Mouse (Mus musculus) hindbrain, embryonic 14.5 days (tissue): ENCODE results near the gene Cks2. TPM values are rescaled to one million over a fixed set of nuclear protein-coding genes. Genes with fewer than 3 reads are reported as not detected.
A peak's percentile ranks its signal among the peaks of the same experiment; 100 is the strongest.

Source experiments
- ATAC-seq: fragments of 200-750 bp; cut with Nextera tagmentation; 2 replicates; pipeline ENCODE4 v1.8.0; 2017; ENCODE audit warnings: moderate number of reproducible peaks, mild to moderate bottlenecking, moderate TSS enrichment, moderate library complexity; ENCODE audit not compliant: low FRiP score
- DNase-seq: peaks from one replicate; pipeline ENCODE4 v3.0.0-alpha.2; 2015; ENCODE audit warnings: low spot score
- H3K27ac ChIP-seq: fragments of 300-500 bp; sonication (generic); 2 replicates; pipeline ENCODE4 v1.5.1; 2014; ENCODE audit warnings: mild to moderate bottlenecking, moderate library complexity
- H3K27me3 ChIP-seq: fragments of 300-500 bp; sonication (generic); 2 replicates; pipeline ENCODE4 v1.6.1; 2014; ENCODE audit warnings: mild to moderate bottlenecking, low read length, mixed read lengths; ENCODE audit not compliant: control insufficient read depth, insufficient read depth
- H3K36me3 ChIP-seq: fragments of 300-500 bp; sonication (generic); replicated peaks from 2 replicates; pipeline ENCODE4 v1.6.1; 2014; ENCODE audit not compliant: control insufficient read depth, insufficient read depth
- H3K4me1 ChIP-seq: fragments of 300-500 bp; sonication (generic); replicated peaks from 2 replicates; pipeline ENCODE4 v1.6.1; 2014; ENCODE audit warnings: antibody characterized with exemption, low read length, mixed read lengths; ENCODE audit not compliant: control insufficient read depth, insufficient read depth
- H3K4me2 ChIP-seq: fragments of 300-500 bp; sonication (generic); replicated peaks from 2 replicates; pipeline ENCODE4 v1.6.1; 2014; ENCODE audit warnings: mild to moderate bottlenecking, moderate library complexity
- H3K4me3 ChIP-seq: fragments of 300-500 bp; sonication (generic); replicated peaks from 2 replicates; pipeline ENCODE4 v1.5.1; 2014; ENCODE audit warnings: mild to moderate bottlenecking, low read length
- H3K9ac ChIP-seq: fragments of 300-500 bp; sonication (generic); 2 replicates; pipeline ENCODE4 v1.6.1; 2014
- H3K9me3 ChIP-seq: fragments of 300-500 bp; sonication (generic); 2 replicates; pipeline ENCODE4 v1.6.1; 2016; ENCODE audit warnings: low read length; ENCODE audit not compliant: control insufficient read depth
- WGBS: fragments of 180-500 bp; shearing (Covaris S2); extraction: QIAGEN DNeasy Blood & Tissue Kit; methylation state at CpG from one replicate; pipeline ENCODE4 v1.1.7; 2014; 5-methylcytosine and 5-hydroxymethylcytosine counted together
- polyA plus RNA-seq: library from polyadenylated mRNA; unstranded; fragments of >200 nt; fragmentation: Nextera tagmentation; extraction: Ambion mirVana; gene quantifications from 2 replicates; pipeline ENCODE4 v1.2.1, GENCODE M21; 2014

Gene Cks2
- polyA plus RNA-seq, 1 experiment from 2014 or later, result 52.4 TPM

GRCm38 (mm10) chr13:51646362-51647027 is 1.5 kb downstream of the Cks2 start:
- Histone ChIP-seq H3K9me3 (no peaks in the 10 kb centered on the region), H3K27me3 (no peaks in the 10 kb centered on the region), H3K27ac (no peak overlapping the region), H3K9ac (peak overlapping the region; percentile 20; the same call in 1 of the 2 replicates), H3K4me3 (peak overlapping the region; percentile 52), H3K4me1 (peaks cover 9% of the 10 kb centered on the region), H3K36me3 (no peaks in the 10 kb centered on the region), H3K4me2 (peak overlapping the region; percentile 82)
- ATAC-seq, result no peak
- WGBS, result 23% methylated on average over 3 of the region's 3 CpGs
- no peak for DNase-seq

GRCm38 (mm10) chr13:51647770-51648169 is 2.7 kb downstream of the Cks2 start:
- 93% methylated on average over 3 of the region's 3 CpGs for WGBS
- ATAC-seq, result no peak
- Histone ChIP-seq H3K36me3 (no peaks in the 10 kb centered on the region), H3K9me3 (no peaks in the 10 kb centered on the region), H3K9ac (no peak overlapping the region), H3K27me3 (no peaks in the 10 kb centered on the region), H3K4me3 (no peak overlapping the region), H3K4me2 (no peak overlapping the region), H3K27ac (no peak overlapping the region), H3K4me1 (peaks cover 18% of the 10 kb centered on the region)
- DNase-seq, result no peak

- no peaks in the 10 kb centered on the region for H3K9me3 ChIP-seq
- no peaks in the 10 kb centered on the region for H3K27me3 ChIP-seq
- peaks cover 18% of the 10 kb centered on the region for H3K4me1 ChIP-seq
- DNase-seq (no peak), ATAC-seq (no peak)
- H3K36me3 ChIP-seq, result peaks cover 2% of the 10 kb centered on the region; the same call in 1 of the 2 replicates
- H3K4me2 ChIP-seq, result no peak overlapping the region
- H3K27ac ChIP-seq, result no peak overlapping the region
- H3K9ac ChIP-seq, result no peak overlapping the region
- 92% methylated on average over 4 of the region's 4 CpGs for WGBS
- H3K4me3 ChIP-seq, result no peak overlapping the region
These were observed 3.2 kb downstream of the Cks2 start for GRCm38 (mm10) chr13:51648237-51648636.

GRCm38 (mm10) chr13:51649740-51650139 is 4.7 kb downstream of the Cks2 start:
- DNase-seq (no peak), ATAC-seq (no peak)
- H3K27me3 ChIP-seq, result no peaks in the 10 kb centered on the region
- no peak overlapping the region for H3K27ac ChIP-seq
- H3K4me2 ChIP-seq, result no peak overlapping the region
- H3K9ac ChIP-seq, result no peak overlapping the region
- no peak overlapping the region for H3K4me3 ChIP-seq
- H3K9me3 ChIP-seq, result no peaks in the 10 kb centered on the region
- peaks cover 18% of the 10 kb centered on the region for H3K4me1 ChIP-seq
- peaks cover 12% of the 10 kb centered on the region for H3K36me3 ChIP-seq
- 81% methylated on average over 1 of the region's 1 CpGs for WGBS

GRCm38 (mm10) chr13:51651408-51652064 is 6.5 kb downstream of the Cks2 start, which contains the start of gene Secisbp2:
Gene Secisbp2, plus strand, starts transcription at chr13:51651697.
- peak within 1 kb of the TSS; percentile 90 for H3K27ac ChIP-seq
- peak within 1 kb of the TSS; percentile 66 for H3K4me3 ChIP-seq
- H3K4me2 ChIP-seq, result peak within 1 kb of the TSS; percentile 82
- peaks cover 29% of the 10 kb centered on the region for H3K36me3 ChIP-seq
- ATAC-seq, result peak; percentile 98
- H3K9me3 ChIP-seq, result no peaks in the 10 kb centered on the region
- DNase-seq, result peak; percentile 97
- peak within 1 kb of the TSS; percentile 72 for H3K9ac ChIP-seq
- peaks cover 18% of the 10 kb centered on the region for H3K4me1 ChIP-seq
- H3K27me3 ChIP-seq, result no peaks in the 10 kb centered on the region
- WGBS, result under 1% methylated on average over 69 of the region's 69 CpGs

GRCm38 (mm10) chr13:51653159-51653558 is 8.1 kb downstream of the Cks2 start:
- Histone ChIP-seq H3K9ac (no peak overlapping the region), H3K36me3 (peaks cover 45% of the 10 kb centered on the region)

GRCm38 (mm10) chr13:51653961-51654360 is 8.9 kb downstream of the Cks2 start:
- H3K9ac ChIP-seq, result no peak overlapping the region
- WGBS, result 89% methylated on average over 9 of the region's 9 CpGs
- peaks cover 14% of the 10 kb centered on the region for H3K4me1 ChIP-seq
- no peak overlapping the region for H3K27ac ChIP-seq
- no peak overlapping the region for H3K4me2 ChIP-seq
- H3K9me3 ChIP-seq, result no peaks in the 10 kb centered on the region
- DNase-seq (no peak), ATAC-seq (no peak)
- H3K27me3 ChIP-seq, result no peaks in the 10 kb centered on the region
- peaks cover 54% of the 10 kb centered on the region for H3K36me3 ChIP-seq
- H3K4me3 ChIP-seq, result no peak overlapping the region

More at GRCm38 (mm10) chr13:51653159-51653558, 8.1 kb downstream of the Cks2 start:
- no peaks in the 10 kb centered on the region for H3K9me3 ChIP-seq
- no peaks in the 10 kb centered on the region for H3K27me3 ChIP-seq
- peaks cover 14% of the 10 kb centered on the region for H3K4me1 ChIP-seq
- WGBS, result 94% methylated on average over 6 of the region's 6 CpGs
- H3K4me2 ChIP-seq, result no peak overlapping the region
- no peak overlapping the region for H3K27ac ChIP-seq
- no peak for ATAC-seq
- H3K4me3 ChIP-seq, result no peak overlapping the region
- DNase-seq, result no peak

- DNase-seq, result no peak
- peaks cover 9% of the 10 kb centered on the region; the same call in 1 of the 2 replicates for H3K4me1 ChIP-seq
- no peak overlapping the region for H3K9ac ChIP-seq
- H3K4me3 ChIP-seq, result no peak overlapping the region
- peaks cover 78% of the 10 kb centered on the region for H3K36me3 ChIP-seq
- H3K27ac ChIP-seq, result no peak overlapping the region
- no peaks in the 10 kb centered on the region for H3K27me3 ChIP-seq
- no peak for ATAC-seq
- no peaks in the 10 kb centered on the region for H3K9me3 ChIP-seq
- 93% methylated on average over 13 of the region's 13 CpGs for WGBS
- no peak overlapping the region for H3K4me2 ChIP-seq
These were observed 11.6 kb downstream of the Cks2 start for GRCm38 (mm10) chr13:51656516-51657235.

- WGBS, result 94% methylated on average over 3 of the region's 3 CpGs
- no peaks in the 10 kb centered on the region for H3K9me3 ChIP-seq
- no peak overlapping the region for H3K4me2 ChIP-seq
These were observed 13.1 kb downstream of the Cks2 start for GRCm38 (mm10) chr13:51658094-51658493.

More at GRCm38 (mm10) chr13:51658094-51658493, 13.1 kb downstream of the Cks2 start:
- Histone ChIP-seq H3K36me3 (peaks cover 92% of the 10 kb centered on the region), H3K9ac (no peak overlapping the region), H3K27me3 (no peaks in the 10 kb centered on the region), H3K4me3 (no peak overlapping the region), H3K4me1 (no peaks in the 10 kb centered on the region), H3K27ac (no peak overlapping the region)
- DNase-seq (no peak), ATAC-seq (no peak)
